Mouse (Mus musculus): ENCODE data around the gene Slc13a3.
"Not testable (repeated sequence)": the region's sequence is repeated elsewhere in the genome, so short reads cannot be mapped to it uniquely, and the experiment has no call there.

Gene Slc13a3

DNA sequence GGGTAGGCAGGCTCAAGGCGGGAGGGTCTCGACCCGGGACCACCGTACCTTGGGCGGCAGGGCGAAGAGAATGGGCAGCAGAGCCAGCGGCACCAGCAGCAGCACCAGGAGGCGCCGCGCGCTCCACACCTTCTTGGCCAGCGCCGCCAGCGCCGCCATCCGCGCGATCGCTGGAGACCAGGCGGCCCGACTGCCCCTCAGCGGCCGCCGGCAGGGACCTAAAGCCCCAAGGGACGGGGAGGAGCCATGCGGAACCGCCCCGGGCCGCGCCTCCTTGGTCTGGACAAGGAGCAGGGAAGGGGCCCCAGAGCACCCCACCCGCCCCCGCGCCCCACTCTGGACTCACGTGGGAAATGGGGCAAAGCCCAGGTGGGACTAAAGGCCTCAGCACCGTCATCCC is at the start of gene Slc13a3:
Gene Slc13a3 (minus strand): TSS at position 228 of the 400 bp plus-strand sequence.
- no peak for DNase-seq

GRCm38 (mm10) chr2:165515178-165515728 is 42.2 kb upstream of the Slc13a3 start:
- no peak for DNase-seq

DNA sequence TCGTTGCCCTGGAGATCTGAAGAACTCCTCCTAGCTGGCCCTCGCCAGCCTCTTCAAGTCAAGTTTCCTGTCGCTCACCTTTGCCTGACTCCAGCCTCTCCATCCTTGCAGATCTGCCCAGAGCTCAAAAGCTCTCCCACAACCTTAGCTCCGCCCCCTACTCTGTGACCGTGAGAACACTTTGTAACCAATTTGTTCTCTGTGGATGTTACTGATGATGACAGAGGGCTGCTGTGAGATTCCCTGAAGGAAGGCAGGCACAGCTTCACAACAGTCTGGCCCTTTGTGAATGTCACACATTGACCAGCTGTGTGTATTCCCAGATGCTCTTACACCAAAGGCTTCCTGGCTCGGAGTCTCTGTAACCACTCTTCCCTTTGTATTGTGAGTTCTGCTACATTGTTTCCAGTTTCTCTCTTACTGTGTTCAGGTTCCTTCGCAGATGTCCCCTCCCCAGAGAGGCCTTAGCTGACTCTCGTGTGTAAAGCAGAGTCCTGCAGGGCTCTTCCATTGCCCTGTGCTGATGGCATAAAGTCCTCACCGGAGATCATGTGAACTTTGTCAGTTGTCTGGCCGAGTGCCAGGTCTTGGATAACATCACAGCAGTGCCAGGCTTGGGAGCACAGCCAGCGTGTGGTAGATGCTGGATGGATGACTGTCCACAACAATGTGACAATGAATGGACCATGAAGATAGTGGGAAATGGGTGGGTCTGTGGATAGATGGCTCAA is 40.0 kb upstream of the Slc13a3 start:
- DNase-seq: no peak

DNA sequence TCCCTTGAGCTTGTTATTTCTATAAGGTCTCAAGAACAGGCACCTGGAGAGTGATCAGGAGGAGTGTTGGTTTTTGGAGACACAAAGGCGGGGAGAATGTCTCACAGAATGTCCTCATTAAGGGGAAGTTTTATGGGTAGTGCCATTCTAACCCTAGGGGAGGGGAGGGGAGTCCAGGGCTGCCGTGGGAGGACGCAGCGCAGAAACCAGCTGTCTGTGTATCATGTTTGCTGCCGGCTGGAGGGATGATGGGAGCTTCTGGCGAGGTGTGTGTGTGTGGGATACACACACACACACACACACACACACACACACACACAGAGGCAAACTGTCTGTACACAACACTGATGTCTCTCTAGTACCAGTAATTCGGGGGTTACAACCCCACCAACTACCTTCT is 39.4 kb upstream of the Slc13a3 start:
- no peak for DNase-seq

- not testable (repeated sequence) for DNase-seq
These were observed 38.5 kb upstream of the Slc13a3 start for GRCm38 (mm10) chr2:165511530-165511929.

- not testable (repeated sequence) for DNase-seq
These were observed 38.0 kb upstream of the Slc13a3 start for GRCm38 (mm10) chr2:165510914-165511458.

GRCm38 (mm10) chr2:165510466-165510865 is 37.4 kb upstream of the Slc13a3 start:
- DNase-seq: no peak

DNA sequence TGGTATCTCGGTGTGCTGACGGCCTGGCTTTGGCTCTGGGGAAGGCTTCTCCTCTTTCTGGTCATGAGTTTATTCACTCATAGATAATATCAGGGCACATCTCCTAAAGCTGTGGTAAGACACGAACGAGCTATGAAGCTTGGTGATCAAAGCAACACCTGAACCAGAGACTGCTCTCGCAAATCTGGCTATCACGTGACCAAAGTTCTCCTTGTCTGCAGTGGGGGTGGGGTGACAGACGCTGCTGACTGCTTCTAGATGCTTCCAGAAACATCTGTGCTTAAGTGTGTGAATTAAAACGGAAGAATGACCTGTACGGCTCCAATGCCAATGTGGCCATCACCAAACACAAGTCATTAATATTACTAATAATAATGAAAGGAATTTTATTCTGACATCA is 36.7 kb upstream of the Slc13a3 start:
- DNase-seq: no peak

GRCm38 (mm10) chr2:165503259-165504203 is 30.5 kb upstream of the Slc13a3 start, which contains the start of gene Slc2a10:
TSS of gene Slc2a10 (plus strand) at chr2:165503787.
- DNase-seq: no peak

DNA sequence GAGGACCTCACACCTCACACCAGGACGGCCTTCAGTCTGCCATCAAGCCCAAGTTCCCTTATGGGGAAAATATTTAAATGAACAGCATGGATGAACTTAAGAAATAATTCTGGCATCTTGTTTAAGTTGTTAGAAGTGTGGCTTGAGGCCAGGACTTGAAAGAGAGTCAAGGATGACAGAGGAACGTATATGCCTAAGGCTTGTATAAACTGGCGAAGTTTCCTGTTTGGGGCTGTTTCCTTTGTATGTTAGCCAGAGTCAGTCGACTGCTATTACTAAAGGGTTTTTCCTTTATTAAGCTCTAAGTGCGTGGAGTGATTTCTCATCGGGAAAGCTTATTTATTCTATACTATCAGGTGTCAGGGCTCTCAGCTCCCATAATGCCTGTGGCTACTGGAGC is 25.8 kb upstream of the Slc13a3 start:
- DNase-seq: no peak

DNA sequence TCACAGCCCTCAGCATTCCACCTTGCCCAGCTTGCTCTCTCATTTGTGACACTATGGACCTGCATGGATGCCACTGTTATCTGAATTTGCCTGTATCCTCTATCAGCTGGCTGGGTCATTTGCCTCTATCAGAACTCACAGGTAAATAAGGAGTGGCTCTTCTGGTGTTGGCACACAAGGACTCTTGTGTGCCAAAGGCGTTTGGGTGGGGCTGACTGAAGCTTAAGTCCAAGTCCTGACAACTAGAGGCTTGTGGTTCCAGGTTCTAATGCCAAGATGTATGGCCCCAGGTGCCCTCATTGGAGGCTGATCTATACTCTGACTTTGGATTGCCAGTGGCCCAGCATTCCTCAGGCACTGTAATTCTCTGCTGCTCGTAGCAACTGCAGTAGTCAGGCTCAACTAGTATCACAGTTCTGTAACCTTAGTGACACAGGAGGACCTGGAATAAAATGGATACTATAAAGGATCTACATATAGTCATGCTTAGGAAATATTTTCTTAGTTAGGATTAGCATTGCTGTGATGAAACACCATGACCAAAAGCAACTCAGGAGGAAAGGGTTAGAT is 24.8 kb upstream of the Slc13a3 start:
- no peak for DNase-seq

DNA sequence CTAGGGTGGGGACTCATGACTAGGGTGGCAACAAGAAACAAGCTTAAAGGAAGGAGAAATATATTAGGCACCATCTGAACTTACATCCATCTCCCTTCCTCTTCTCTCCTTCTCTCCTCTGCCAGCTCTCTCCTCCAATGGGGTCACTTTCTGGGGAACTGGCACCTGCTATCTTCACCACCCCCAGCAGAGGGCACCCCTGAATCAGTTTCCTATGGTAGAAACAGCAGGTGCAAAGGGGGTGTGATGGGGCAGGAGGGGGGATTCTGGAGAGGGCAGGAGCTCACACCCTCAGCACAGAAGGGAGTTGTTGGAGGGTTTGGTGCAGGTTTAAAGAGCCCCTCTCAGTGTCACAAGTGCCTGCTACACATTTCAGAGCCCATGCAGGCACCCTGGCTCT is 23.2 kb upstream of the Slc13a3 start:
- DNase-seq: peak; percentile 79 to 84

DNA sequence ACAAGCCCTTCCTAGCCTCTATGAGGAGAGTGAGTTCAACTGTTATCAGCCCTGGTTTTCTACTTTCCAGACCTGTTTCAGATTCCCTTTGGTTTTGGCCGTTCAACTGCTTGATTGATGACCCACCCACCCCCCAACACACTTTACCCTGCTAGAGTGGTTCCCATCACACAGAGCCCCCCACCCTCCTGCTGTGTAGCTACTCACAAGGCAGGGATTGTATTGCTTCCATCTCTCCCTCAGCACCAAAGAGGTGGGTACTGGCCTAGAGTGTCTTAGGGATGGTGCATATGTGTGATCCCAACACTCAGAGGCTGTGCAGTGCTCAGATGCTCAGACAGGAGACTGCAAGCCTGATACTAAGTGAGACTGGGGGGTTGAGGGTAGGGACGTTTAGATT is 21.5 kb upstream of the Slc13a3 start:
- DNase-seq: no peak

- DNase-seq: peak; percentile 28 to 29
These were observed 20.7 kb upstream of the Slc13a3 start for GRCm38 (mm10) chr2:165493587-165494210.

- peak; percentile 80 to 82 for DNase-seq
These were observed 19.9 kb upstream of the Slc13a3 start, which contains the start of gene Trp53rka for GRCm38 (mm10) chr2:165492648-165493553. TSS of gene Trp53rka (minus strand) at chr2:165493324.

GRCm38 (mm10) chr2:165486881-165487535 is 14.0 kb upstream of the Slc13a3 start:
- peak; percentile 55 to 57 for DNase-seq

DNA sequence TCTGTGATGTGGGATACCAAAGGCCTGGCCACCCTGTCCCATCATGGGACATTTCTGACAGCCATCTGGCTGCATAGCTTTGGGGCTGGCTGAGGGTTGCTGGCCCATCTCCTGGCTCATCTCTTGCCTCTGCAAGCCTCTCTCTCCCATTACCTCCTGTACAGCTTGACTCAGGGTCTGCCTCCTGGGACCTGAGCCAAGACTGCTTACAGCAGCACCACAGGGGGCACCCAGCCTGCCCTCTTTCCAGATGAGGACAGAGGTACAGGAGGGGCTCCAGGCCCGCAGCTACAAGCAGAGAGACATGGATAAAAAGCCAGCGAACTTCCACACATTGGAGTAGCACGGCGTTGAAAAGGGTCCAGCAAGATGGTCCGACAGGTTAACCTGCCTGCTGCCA is 13.4 kb upstream of the Slc13a3 start:
- DNase-seq: no peak

DNA sequence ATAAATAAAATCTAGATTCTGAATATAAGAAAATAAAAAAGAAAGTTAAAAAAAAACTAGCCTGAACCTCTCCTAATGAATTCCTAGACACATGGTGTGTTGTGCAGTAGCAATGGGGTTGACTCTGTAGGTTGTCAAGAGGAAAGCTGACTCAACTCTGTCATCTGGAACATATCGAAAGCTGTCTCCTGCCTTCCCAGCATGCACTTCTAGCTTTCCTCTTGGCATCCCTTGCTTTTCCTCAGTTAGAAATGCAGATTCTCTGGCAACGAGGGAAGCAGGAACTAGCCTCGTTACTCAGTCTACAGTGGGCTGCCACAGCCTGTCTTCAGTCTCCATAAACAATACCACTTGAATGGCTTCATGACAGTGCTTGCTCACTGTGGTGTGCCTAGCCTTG is 12.8 kb upstream of the Slc13a3 start:
- no peak for DNase-seq

DNA sequence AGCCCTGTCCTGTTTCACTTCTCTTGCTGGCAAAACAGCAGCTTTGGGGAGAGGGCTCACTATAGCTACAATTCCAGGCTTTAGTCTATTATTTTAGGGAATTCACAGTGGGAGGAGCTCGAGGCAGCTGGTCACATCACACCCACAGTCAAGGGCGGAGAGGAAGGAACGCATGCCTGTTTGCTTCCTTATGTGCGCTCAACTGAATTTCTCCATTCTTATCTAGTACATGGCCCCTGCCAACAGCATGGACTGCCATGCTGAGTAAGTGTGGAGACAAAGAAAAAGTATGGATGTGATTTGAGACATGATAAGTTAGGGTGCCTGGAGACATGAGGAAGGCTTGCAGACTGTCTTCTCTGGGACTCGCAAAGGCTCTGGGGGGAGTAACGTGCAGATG is 11.1 kb upstream of the Slc13a3 start:
- DNase-seq: no peak

DNA sequence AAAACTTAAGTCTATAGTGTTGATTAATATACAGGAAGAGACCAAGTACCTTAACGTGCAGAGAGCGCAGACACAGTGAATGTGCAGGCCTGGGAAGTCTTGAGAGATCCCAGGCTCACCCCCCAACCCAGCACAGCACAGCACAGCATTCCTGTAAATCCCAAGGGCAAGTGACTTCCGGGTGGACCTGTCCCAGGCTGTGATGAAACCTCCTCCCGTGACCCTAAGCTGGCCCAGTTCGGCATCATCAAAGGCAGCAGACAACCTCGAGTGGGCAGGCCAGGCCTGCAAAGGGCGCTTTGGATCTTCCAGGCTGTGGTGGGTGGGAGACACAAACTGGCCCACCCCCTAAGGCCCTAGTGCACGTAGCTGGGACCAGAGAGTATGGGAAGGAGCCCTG is 9.0 kb upstream of the Slc13a3 start:
- DNase-seq: no peak

- DNase-seq: no peak
These were observed 2.8 kb upstream of the Slc13a3 start for GRCm38 (mm10) chr2:165475850-165476249.
